Mouse (Mus musculus) kidney, adult 2 months (tissue): ENCODE results near the gene Sox18. TPM values are rescaled to one million over a fixed set of nuclear protein-coding genes. Genes with fewer than 3 reads are reported as not detected.

ENCODE experiments used
- DNase-seq: peaks from one replicate; pipeline ENCODE4 v3.0.0; 2021
- H3K27ac ChIP-seq: fragments of 200-500 bp; 2 replicates; pipeline ENCODE4 v1.5.1; 2012; ENCODE audit warnings: low read depth, low read length, control low read depth, inconsistent platforms; ENCODE audit not compliant: insufficient read depth
- H3K27me3 ChIP-seq: fragments of 200-500 bp; replicated peaks from 2 replicates; pipeline ENCODE4 v1.6.1; 2012; ENCODE audit warnings: mild to moderate bottlenecking, moderate library complexity, low read length, inconsistent platforms; ENCODE audit not compliant: control insufficient read depth, insufficient read depth
- H3K36me3 ChIP-seq: fragments of 200-500 bp; 2 replicates; pipeline ENCODE4 v1.6.1; 2012; ENCODE audit warnings: mild to moderate bottlenecking, moderate library complexity, low read length, inconsistent platforms; ENCODE audit not compliant: control insufficient read depth, insufficient read depth
- H3K4me1 ChIP-seq: fragments of 200-500 bp; 2 replicates; pipeline ENCODE4 v1.6.1; 2011; ENCODE audit warnings: low read length; ENCODE audit not compliant: control insufficient read depth, insufficient read depth
- H3K4me3 ChIP-seq: fragments of 200-500 bp; 2 replicates; pipeline ENCODE4 v1.5.1; 2011; ENCODE audit warnings: mild to moderate bottlenecking, low read depth, low read length, control low read depth; ENCODE audit not compliant: insufficient read depth
- CTCF ChIP-seq: fragments of 200-500 bp; conservative IDR thresholded peaks from 2 replicates; pipeline ENCODE4 v1.5.1; 2011; ENCODE audit warnings: low read depth, mild to moderate bottlenecking, control low read depth, low read length, moderate library complexity, mixed read lengths; ENCODE audit not compliant: insufficient read depth, insufficient read length
- POLR2A ChIP-seq: fragments of 200-500 bp; IDR thresholded peaks from one replicate; pipeline ENCODE4 v1.6.1; 2011; ENCODE audit warnings: low read depth, low read length, control low read depth
- WGBS: fragments of 180-500 bp; shearing (Covaris S2); methylation state at CpG from one replicate; pipeline ENCODE4 v1.1.7; 2018; 5-methylcytosine and 5-hydroxymethylcytosine counted together
- polyA plus RNA-seq: library from polyadenylated mRNA; depleted of rRNA; stranded (reverse); fragments of >200 nt; gene quantifications from 2 replicates; pipeline ENCODE4 v1.2.3, GENCODE M21; 2012

The Sox18 gene
- polyA plus RNA-seq, 1 experiment: 53.9 TPM

GRCm38 (mm10) chr2:181680716-181681117 lies 9.3 kb upstream of the Sox18 start:
- 21% methylated on average over 7 of the region's 7 CpGs for WGBS
- no peaks in the 10 kb centered on the region for H3K27me3 ChIP-seq
- no peaks in the 10 kb centered on the region for H3K36me3 ChIP-seq
- peak overlapping the region; percentile 75 for H3K4me3 ChIP-seq
- 0 out of 2 replicates have a peak, but pooled peaks cover 4% of the 10 kb centered on the region for H3K4me1 ChIP-seq
- no peak for DNase-seq
- no peak for TF ChIP-seq POLR2A
- no peak for TF ChIP-seq CTCF
- no peak overlapping the region for H3K27ac ChIP-seq

- peak; percentile 85 for DNase-seq
- WGBS: under 1% methylated on average over 69 of the region's 69 CpGs
- Histone ChIP-seq H3K36me3 (no peaks in the 10 kb centered on the region), H3K27me3 (no peaks in the 10 kb centered on the region), H3K4me1 (0 out of 2 replicates have a peak, but pooled peaks cover 4% of the 10 kb centered on the region), H3K27ac (peak within 1 kb of the TSS; percentile 30), H3K4me3 (peak within 1 kb of the TSS; percentile 75)
- TF ChIP-seq CTCF (no peak), POLR2A (no peak)
Measured at GRCm38 (mm10) chr2:181679951-181680715, 8.7 kb upstream of the Sox18 start, which contains the start of gene Tcea2. Gene Tcea2 (plus strand): TSS chr2:181680310.

- Histone ChIP-seq H3K27ac (no peak overlapping the region), H3K4me3 (no peak overlapping the region), H3K4me1 (0 out of 2 replicates have a peak, but pooled peaks cover 4% of the 10 kb centered on the region), H3K36me3 (no peaks in the 10 kb centered on the region), H3K27me3 (no peaks in the 10 kb centered on the region)
- TF ChIP-seq POLR2A (no peak), CTCF (peak; percentile 100; the same call in 1 of the 2 replicates)
- 38% methylated on average over 1 of the region's 1 CpGs for WGBS
- peak; percentile 93 for DNase-seq
Measured at GRCm38 (mm10) chr2:181678780-181679179, 7.3 kb upstream of the Sox18 start.

GRCm38 (mm10) chr2:181677755-181678098 lies 6.3 kb upstream of the Sox18 start:
- peak; percentile 84 for DNase-seq
- H3K27ac ChIP-seq: peak overlapping the region; percentile 83
- 52% methylated on average over 3 of the region's 3 CpGs for WGBS
- no peaks in the 10 kb centered on the region for H3K27me3 ChIP-seq
- TF ChIP-seq POLR2A: no peak
- TF ChIP-seq CTCF: no peak
- no peak overlapping the region for H3K4me3 ChIP-seq
- H3K4me1 ChIP-seq: 0 out of 2 replicates have a peak, but pooled peaks cover 4% of the 10 kb centered on the region
- H3K36me3 ChIP-seq: no peaks in the 10 kb centered on the region

GRCm38 (mm10) chr2:181677096-181677754 lies 5.8 kb upstream of the Sox18 start:
- Histone ChIP-seq H3K4me1 (0 out of 2 replicates have a peak, but pooled peaks cover 4% of the 10 kb centered on the region), H3K4me3 (no peak overlapping the region), H3K36me3 (no peaks in the 10 kb centered on the region), H3K27me3 (no peaks in the 10 kb centered on the region), H3K27ac (peak overlapping the region; percentile 83)
- DNase-seq: peak; percentile 83
- 62% methylated on average over 5 of the region's 5 CpGs for WGBS
- no peak for TF ChIP-seq CTCF
- no peak for TF ChIP-seq POLR2A

GRCm38 (mm10) chr2:181676424-181676823 lies 5.0 kb upstream of the Sox18 start:
- H3K4me1 ChIP-seq: 0 out of 2 replicates have a peak, but pooled peaks cover 4% of the 10 kb centered on the region
- H3K27ac ChIP-seq: peak overlapping the region; percentile 92
- H3K36me3 ChIP-seq: no peaks in the 10 kb centered on the region
- no peak for DNase-seq
- no peaks in the 10 kb centered on the region for H3K27me3 ChIP-seq
- TF ChIP-seq POLR2A (no peak), CTCF (no peak)
- H3K4me3 ChIP-seq: no peak overlapping the region
- WGBS: 63% methylated on average over 2 of the region's 2 CpGs

- no peaks in the 10 kb centered on the region for H3K36me3 ChIP-seq
- H3K4me3 ChIP-seq: no peak overlapping the region
- no peaks in the 10 kb centered on the region; the same call in 1 of the 2 replicates for H3K27me3 ChIP-seq
- DNase-seq: peak; percentile 92
- H3K4me1 ChIP-seq: 0 out of 2 replicates have a peak, but pooled peaks cover 4% of the 10 kb centered on the region
- peak overlapping the region; percentile 92 for H3K27ac ChIP-seq
- TF ChIP-seq POLR2A (no peak), CTCF (0 out of 2 replicates have a peak, but pooled peaks have one; percentile 9)
- WGBS: 3% methylated on average over 14 of the region's 14 CpGs
Measured at GRCm38 (mm10) chr2:181675454-181675853, 4.0 kb upstream of the Sox18 start.
